Mouse (Mus musculus) limb, embryonic 11.5 days (tissue): ENCODE data around the gene Rab7b. TPM values are rescaled to one million over a fixed set of nuclear protein-coding genes. Genes with fewer than 3 reads are reported as not detected.

Experiments used
- ATAC-seq: fragments of 200-750 bp; cut with Nextera tagmentation; 2 replicates; pipeline ENCODE4 v1.8.0; 2017; ENCODE audit warnings: low read depth; ENCODE audit not compliant: insufficient number of reproducible peaks, low FRiP score, low TSS enrichment
- DNase-seq: peaks from one replicate; pipeline ENCODE4 v3.0.0-alpha.2; 2015; ENCODE audit warnings: low spot score
- H3K27ac ChIP-seq: fragments of 300-500 bp; sonication (generic); replicated peaks from 2 replicates; pipeline ENCODE4 v1.5.1; 2014; ENCODE audit warnings: low read depth, mild to moderate bottlenecking, low read length
- H3K27me3 ChIP-seq: fragments of 300-500 bp; sonication (generic); 2 replicates; pipeline ENCODE4 v1.6.1; 2014; ENCODE audit warnings: mild to moderate bottlenecking, low read length, mixed read lengths; ENCODE audit not compliant: control insufficient read depth, insufficient read depth
- H3K36me3 ChIP-seq: fragments of 300-500 bp; sonication (generic); 2 replicates; pipeline ENCODE4 v1.6.1; 2014; ENCODE audit warnings: mild to moderate bottlenecking, low read length, moderate library complexity, mixed read lengths; ENCODE audit not compliant: control insufficient read depth, insufficient read depth
- H3K4me1 ChIP-seq: fragments of 300-500 bp; sonication (generic); 2 replicates; pipeline ENCODE4 v1.6.1; 2014; ENCODE audit warnings: low read length, mixed read lengths; ENCODE audit not compliant: control insufficient read depth, insufficient read depth
- H3K4me2 ChIP-seq: fragments of 300-500 bp; sonication (generic); 2 replicates; pipeline ENCODE4 v1.6.1; 2014; ENCODE audit warnings: low read depth, mild to moderate bottlenecking, moderate library complexity; ENCODE audit not compliant: severe bottlenecking
- H3K4me3 ChIP-seq: fragments of 300-500 bp; sonication (generic); 2 replicates; pipeline ENCODE4 v1.5.1; 2014; ENCODE audit warnings: low read depth, low read length
- H3K9ac ChIP-seq: fragments of 300-500 bp; sonication (generic); 2 replicates; pipeline ENCODE4 v1.6.1; 2014; ENCODE audit warnings: mild to moderate bottlenecking, low read length
- H3K9me3 ChIP-seq: fragments of 300-500 bp; sonication (generic); 2 replicates; pipeline ENCODE4 v1.6.1; 2016; ENCODE audit warnings: low read length; ENCODE audit not compliant: control insufficient read depth
- WGBS: fragments of 180-500 bp; shearing (Covaris S2); extraction: QIAGEN DNeasy Blood & Tissue Kit; methylation state at CpG from one replicate; pipeline ENCODE4 v1.1.7; 2014; 5-methylcytosine and 5-hydroxymethylcytosine counted together
- polyA plus RNA-seq: library from polyadenylated mRNA; unstranded; fragments of >200 nt; fragmentation: Nextera tagmentation; extraction: Ambion mirVana; gene quantifications from 2 replicates; pipeline ENCODE4 v1.2.1, GENCODE M21; 2014

Gene Rab7b
- polyA plus RNA-seq, 1 experiment from 2014 or later: 0.33 TPM

DNA sequence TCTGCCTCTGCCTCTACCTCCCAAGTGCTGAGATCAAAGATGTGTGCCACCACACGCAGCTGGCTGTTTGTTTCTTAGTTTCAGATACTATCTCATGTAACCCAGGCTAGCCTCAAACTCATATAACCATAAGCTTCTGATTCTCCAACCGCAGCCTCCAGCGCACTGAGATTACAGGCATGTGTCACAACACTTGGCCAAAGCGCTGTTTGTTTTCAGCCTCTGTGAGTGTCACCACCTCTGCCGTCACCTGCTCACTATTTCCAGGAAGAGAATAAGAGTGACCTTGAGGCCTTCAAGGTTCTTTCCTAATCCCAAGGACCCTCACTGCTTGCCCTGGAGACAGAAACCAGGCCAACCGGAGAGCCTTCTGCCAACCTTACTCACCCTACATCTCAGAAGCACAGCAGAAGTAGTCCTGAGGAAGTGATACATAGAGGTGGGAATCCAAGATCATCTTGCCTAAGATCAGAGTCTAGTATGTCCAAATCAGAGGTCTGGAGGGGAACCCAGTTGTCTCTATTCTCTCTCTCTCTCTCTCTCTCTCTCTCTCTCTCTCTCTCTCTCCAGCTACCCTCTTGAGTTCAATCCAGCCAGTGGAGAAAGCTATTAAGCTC lies 46.3 kb downstream of the Rab7b start:
- ATAC-seq: no peak
- Histone ChIP-seq H3K36me3 (no peaks in the 10 kb centered on the region), H3K9ac (no peak overlapping the region), H3K4me1 (no peaks in the 10 kb centered on the region), H3K9me3 (no peaks in the 10 kb centered on the region), H3K27me3 (no peaks in the 10 kb centered on the region), H3K4me3 (no peak overlapping the region), H3K4me2 (no peak overlapping the region), H3K27ac (no peak overlapping the region)
- WGBS: 91% methylated on average over 6 of the region's 6 CpGs
- DNase-seq: no peak

- no peaks in the 10 kb centered on the region for H3K9me3 ChIP-seq
- no peaks in the 10 kb centered on the region for H3K27me3 ChIP-seq
- H3K9ac ChIP-seq: no peak overlapping the region
- ATAC-seq: no peak
- 94% methylated on average over 9 of the region's 9 CpGs for WGBS
- no peaks in the 10 kb centered on the region for H3K4me1 ChIP-seq
- DNase-seq: no peak
- H3K4me2 ChIP-seq: no peak overlapping the region
- no peak overlapping the region for H3K27ac ChIP-seq
- no peaks in the 10 kb centered on the region for H3K36me3 ChIP-seq
- H3K4me3 ChIP-seq: no peak overlapping the region
These were observed 48.0 kb downstream of the Rab7b start for GRCm38 (mm10) chr1:131736494-131736893.

GRCm38 (mm10) chr1:131737269-131737668 lies 48.8 kb downstream of the Rab7b start:
- no peak overlapping the region for H3K4me3 ChIP-seq
- no peak overlapping the region for H3K27ac ChIP-seq
- H3K27me3 ChIP-seq: no peaks in the 10 kb centered on the region
- no peaks in the 10 kb centered on the region for H3K4me1 ChIP-seq
- ATAC-seq (no peak), DNase-seq (no peak)
- no peak overlapping the region for H3K9ac ChIP-seq
- no peaks in the 10 kb centered on the region for H3K9me3 ChIP-seq
- no peak overlapping the region for H3K4me2 ChIP-seq
- WGBS: 78% methylated on average over 5 of the region's 5 CpGs
- no peaks in the 10 kb centered on the region for H3K36me3 ChIP-seq

- ATAC-seq: no peak
- Histone ChIP-seq H3K27ac (no peak overlapping the region), H3K9ac (no peak overlapping the region), H3K9me3 (no peaks in the 10 kb centered on the region), H3K36me3 (no peaks in the 10 kb centered on the region), H3K4me3 (no peak overlapping the region), H3K4me2 (no peak overlapping the region), H3K27me3 (no peaks in the 10 kb centered on the region), H3K4me1 (no peaks in the 10 kb centered on the region)
- no peak for DNase-seq
- WGBS: 82% methylated on average over 1 of the region's 1 CpGs
These were observed 50.3 kb downstream of the Rab7b start for GRCm38 (mm10) chr1:131738760-131739159.

GRCm38 (mm10) chr1:131739481-131740160 lies 51.1 kb downstream of the Rab7b start:
- 96% methylated on average over 9 of the region's 9 CpGs for WGBS
- H3K4me2 ChIP-seq: no peak overlapping the region
- ATAC-seq: no peak

DNA sequence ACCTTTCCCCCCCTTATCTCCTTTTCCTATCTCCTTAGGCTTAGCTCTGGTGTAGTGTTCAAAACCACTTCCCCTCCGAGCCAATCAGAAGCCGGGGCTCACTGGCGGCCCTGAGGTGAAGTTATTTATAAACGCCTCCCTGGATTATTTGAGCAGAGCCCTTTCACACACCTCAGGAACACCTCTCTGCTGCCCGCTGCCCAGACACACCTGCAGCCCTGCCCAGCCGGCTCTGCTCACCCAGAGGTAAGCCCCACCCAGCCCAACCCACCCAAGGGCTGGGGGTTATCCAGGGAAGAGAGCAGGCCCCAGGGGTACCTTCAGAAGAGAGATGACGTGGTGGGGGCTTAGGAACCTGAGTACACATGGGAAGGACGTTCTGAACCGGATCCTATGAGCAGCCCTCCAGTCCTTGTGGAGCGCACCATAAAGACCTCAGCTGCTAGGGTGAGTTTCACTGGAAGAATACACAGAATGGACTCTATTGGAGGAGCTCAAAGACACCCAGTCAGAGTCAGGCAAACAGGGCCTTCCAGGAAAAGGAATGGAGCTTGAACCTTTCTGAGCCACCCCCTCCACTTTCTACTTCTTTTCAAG lies 55.5 kb downstream of the Rab7b start, which contains the start of gene Slc26a9:
Slc26a9 (plus strand) TSS at position 155 of the 597 bp plus-strand sequence.
- ATAC-seq (no peak), DNase-seq (no peak)
- Histone ChIP-seq H3K4me2 (no peak within 1 kb of the TSS), H3K4me3 (no peak within 1 kb of the TSS), H3K9ac (no peak within 1 kb of the TSS), H3K27me3 (no peaks in the 10 kb centered on the region), H3K9me3 (no peaks in the 10 kb centered on the region), H3K4me1 (no peaks in the 10 kb centered on the region), H3K36me3 (no peaks in the 10 kb centered on the region), H3K27ac (no peak within 1 kb of the TSS)
- WGBS: 67% methylated on average over 10 of the region's 10 CpGs

More at GRCm38 (mm10) chr1:131739481-131740160, 51.1 kb downstream of the Rab7b start:
- no peaks in the 10 kb centered on the region for H3K27me3 ChIP-seq
- no peak for DNase-seq
- H3K4me1 ChIP-seq: no peaks in the 10 kb centered on the region
- no peak overlapping the region for H3K4me3 ChIP-seq
- H3K9ac ChIP-seq: no peak overlapping the region
- H3K36me3 ChIP-seq: no peaks in the 10 kb centered on the region
- no peaks in the 10 kb centered on the region for H3K9me3 ChIP-seq
- no peak overlapping the region for H3K27ac ChIP-seq

DNA sequence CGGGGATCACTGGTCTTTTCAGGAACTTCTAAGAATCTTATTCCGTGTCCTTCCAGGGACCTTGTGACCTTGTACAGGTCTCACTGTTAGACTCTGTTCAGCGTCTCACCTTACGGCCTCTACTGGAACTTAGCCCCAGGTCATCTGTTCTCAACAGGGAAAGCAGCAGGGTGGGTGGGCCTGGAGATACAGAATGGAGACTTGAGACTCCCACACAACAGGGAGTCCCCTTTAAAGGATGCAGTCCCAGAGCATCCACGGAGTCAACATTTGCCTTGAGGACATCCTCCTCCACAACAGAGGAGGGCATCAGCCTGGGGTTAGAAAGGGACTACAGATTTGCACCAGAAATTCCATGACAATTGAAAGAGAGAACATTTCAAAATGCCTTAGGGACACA lies 56.9 kb downstream of the Rab7b start:
- 53% methylated on average over 5 of the region's 5 CpGs for WGBS
- H3K27me3 ChIP-seq: no peaks in the 10 kb centered on the region

DNA sequence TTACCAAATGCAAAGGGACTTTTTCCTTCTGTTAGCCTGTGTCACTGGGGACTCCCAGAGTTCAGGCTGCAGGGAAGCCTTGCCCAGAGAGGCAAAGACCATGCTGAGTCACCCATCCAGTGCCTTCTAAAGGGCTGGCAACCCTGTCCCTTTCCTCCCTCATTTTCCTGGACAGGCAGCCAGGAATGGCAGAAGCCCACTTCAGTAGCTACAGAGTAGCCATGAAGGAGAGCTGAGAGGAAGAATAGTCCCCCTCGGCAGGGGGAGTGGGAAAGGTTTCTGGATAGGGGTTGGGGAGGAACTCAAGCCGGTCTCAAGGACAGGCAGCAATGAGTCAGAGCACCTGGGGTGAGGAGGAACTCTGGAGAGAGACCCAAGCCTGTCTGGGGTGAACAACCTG lies 59.3 kb downstream of the Rab7b start:
- DNase-seq (no peak), ATAC-seq (no peak)
- no peaks in the 10 kb centered on the region for H3K4me1 ChIP-seq
- H3K9me3 ChIP-seq: no peaks in the 10 kb centered on the region
- no peaks in the 10 kb centered on the region for H3K36me3 ChIP-seq
- H3K27ac ChIP-seq: no peak overlapping the region
- H3K4me2 ChIP-seq: no peak overlapping the region
- WGBS: 66% methylated on average over 2 of the region's 2 CpGs
- H3K27me3 ChIP-seq: no peaks in the 10 kb centered on the region
- no peak overlapping the region for H3K9ac ChIP-seq
- no peak overlapping the region for H3K4me3 ChIP-seq

More for the DNA sequence above, 56.9 kb downstream of the Rab7b start:
- Histone ChIP-seq H3K4me1 (no peaks in the 10 kb centered on the region), H3K27ac (no peak overlapping the region), H3K9ac (no peak overlapping the region), H3K4me2 (no peak overlapping the region), H3K4me3 (no peak overlapping the region), H3K36me3 (no peaks in the 10 kb centered on the region), H3K9me3 (no peaks in the 10 kb centered on the region)
- ATAC-seq (no peak), DNase-seq (no peak)
